Mouse (Mus musculus) heart, adult 2 months (tissue): ENCODE results near the gene Ntsr1.

Experiments used
- CTCF ChIP-seq: fragments of 200-600 bp; IDR thresholded peaks from 2 replicates; pipeline ENCODE4 v1.8.1; 2022; ENCODE audit warnings: antibody characterized with exemption, mild to moderate bottlenecking, moderate library complexity
- POLR2A ChIP-seq: fragments of 200-500 bp; IDR thresholded peaks from 2 replicates; pipeline ENCODE4 v1.6.1; 2011; ENCODE audit warnings: mild to moderate bottlenecking, low read depth, low read length, control low read depth; ENCODE audit not compliant: insufficient read depth

DNA sequence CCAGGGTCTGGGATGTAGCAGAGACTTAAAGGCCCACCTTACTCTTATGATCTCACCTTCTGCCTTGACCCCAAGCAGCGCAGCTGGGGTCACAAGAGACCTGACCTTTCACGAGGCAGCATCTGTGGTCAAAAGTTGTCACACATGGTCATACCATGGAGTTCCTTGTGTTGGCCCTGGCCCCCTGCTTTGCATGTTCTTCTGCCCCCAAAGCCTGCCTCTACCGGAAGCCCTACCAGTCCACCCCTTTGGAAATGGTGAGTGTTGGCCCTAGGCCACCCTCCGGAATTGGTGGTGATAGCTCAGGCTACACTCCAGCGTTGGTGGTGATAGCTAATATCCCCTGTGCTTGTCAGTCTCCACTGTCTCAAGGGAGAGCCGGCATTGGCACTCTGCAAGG lies 63.5 kb downstream of the Ntsr1 start:
- no peak for TF ChIP-seq POLR2A
- no peak for TF ChIP-seq CTCF
